Mouse (Mus musculus): Measurements from ENCODE around the gene Plk5. TPM values are rescaled to one million over a fixed set of nuclear protein-coding genes. Genes with fewer than 3 reads are reported as not detected.
A peak's percentile ranks its signal among the peaks of the same experiment; 100 is the strongest.

The Plk5 gene
- total and polyA plus RNA-seq, 3 experiments, result 0.50 to 2.7 (median 0.63) TPM

- no peaks in the 10 kb centered on the region for H3K27me3 ChIP-seq (ENCODE audit: control insufficient read depth, insufficient read depth, low read length)
- TF ChIP-seq POLR2A (IDR thresholded peaks at IDR 0.05; ENCODE audit: insufficient read depth, low read depth, low read length) (peak; percentile 73), EP300 (IDR thresholded peaks at IDR 0.05; ENCODE audit: insufficient read depth, low read depth, low read length) (no peak), CTCF (IDR thresholded peaks at IDR 0.05) (peak; percentile 99)
- peaks cover 5% of the 10 kb centered on the region; the same call in 1 of the 2 replicates for H3K4me1 ChIP-seq (ENCODE audit: control insufficient read depth, insufficient read depth, low read length)
- WGBS, result under 1% methylated on average over 42 of the region's 42 CpGs
- DNase-seq, result peak; percentile 88
- peak within 1 kb of the TSS; percentile 57 for H3K4me3 ChIP-seq
- H3K36me3 ChIP-seq (ENCODE audit: control insufficient read depth, insufficient read depth, low read length), result peaks cover 3% of the 10 kb centered on the region; the same call in 1 of the 2 replicates
- H3K79me2 ChIP-seq (replicated peaks; ENCODE audit: control insufficient read depth, insufficient read depth, low read length), result no peaks in the 10 kb centered on the region
- peak within 1 kb of the TSS; percentile 93 for H3K27ac ChIP-seq
- intact Hi-C loops (cut with DNase I), result loop anchor here (1.0 kb wide), 1 partner anchor 172 kb away; no protein-coding TSS in a partner anchor
- peak within 1 kb of the TSS; percentile 68 for H3K9ac ChIP-seq (ENCODE audit: low read depth, low read length)
These were observed 7.9 kb upstream of the Plk5 start, which contains the start of gene Adamtsl5 for GRCm38 (mm10) chr10:80348244-80348781. Gene Adamtsl5 (minus strand): TSS chr10:80348412.

GRCm38 (mm10) chr10:80348981-80349380, 7.3 kb upstream of the Plk5 start:
- TF ChIP-seq CTCF (IDR thresholded peaks at IDR 0.05) (no peak), EP300 (IDR thresholded peaks at IDR 0.05; ENCODE audit: insufficient read depth, low read depth, low read length) (no peak), POLR2A (IDR thresholded peaks at IDR 0.05; ENCODE audit: insufficient read depth, low read depth, low read length) (no peak)
- H3K4me3 ChIP-seq, result no peak overlapping the region
- no peak overlapping the region for H3K9ac ChIP-seq (ENCODE audit: low read depth, low read length)
- H3K36me3 ChIP-seq (ENCODE audit: control insufficient read depth, insufficient read depth, low read length), result peaks cover 3% of the 10 kb centered on the region; the same call in 1 of the 2 replicates
- no peaks in the 10 kb centered on the region for H3K79me2 ChIP-seq (replicated peaks; ENCODE audit: control insufficient read depth, insufficient read depth, low read length)
- intact Hi-C loops (cut with DNase I), result loop anchor here (1.0 kb wide), 1 partner anchor 173 kb away; no protein-coding TSS in a partner anchor
- WGBS, result 22% methylated on average over 26 of the region's 26 CpGs
- H3K27ac ChIP-seq, result peak overlapping the region; percentile 93
- peaks cover 4% of the 10 kb centered on the region; the same call in 1 of the 2 replicates for H3K4me1 ChIP-seq (ENCODE audit: control insufficient read depth, insufficient read depth, low read length)
- DNase-seq, result peak; percentile 53 to 57
- no peaks in the 10 kb centered on the region for H3K27me3 ChIP-seq (ENCODE audit: control insufficient read depth, insufficient read depth, low read length)

DNA sequence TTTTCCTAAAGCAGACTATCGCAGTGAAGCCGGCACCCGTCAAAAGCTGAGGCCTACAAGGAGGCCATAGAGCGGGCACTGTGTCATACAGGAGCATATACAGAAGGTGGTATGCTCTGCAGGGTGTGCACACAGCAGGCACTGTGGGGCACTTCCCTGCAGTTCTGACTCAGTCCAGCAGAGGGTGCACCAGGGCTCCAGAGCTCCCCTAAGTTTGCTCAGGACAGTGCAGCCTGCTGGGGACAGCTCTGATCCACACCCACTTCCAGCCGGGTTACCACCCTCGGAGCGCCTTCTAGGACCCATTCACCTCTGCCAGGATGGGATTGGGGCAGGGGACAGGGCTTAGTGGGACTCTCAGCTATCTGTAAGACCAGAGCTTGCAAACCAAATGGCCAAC, 6.0 kb upstream of the Plk5 start:
- Histone ChIP-seq H3K27ac (no peak overlapping the region), H3K4me1 (ENCODE audit: control insufficient read depth, insufficient read depth, low read length) (no peaks in the 10 kb centered on the region), H3K36me3 (ENCODE audit: control insufficient read depth, insufficient read depth, low read length) (no peaks in the 10 kb centered on the region), H3K27me3 (ENCODE audit: control insufficient read depth, insufficient read depth, low read length) (no peaks in the 10 kb centered on the region), H3K9ac (ENCODE audit: low read depth, low read length) (no peak overlapping the region), H3K4me3 (no peak overlapping the region), H3K79me2 (replicated peaks; ENCODE audit: control insufficient read depth, insufficient read depth, low read length) (no peaks in the 10 kb centered on the region)
- peak; percentile 83 to 92 for DNase-seq
- TF ChIP-seq CTCF (IDR thresholded peaks at IDR 0.05) (peak; percentile 98), POLR2A (IDR thresholded peaks at IDR 0.05; ENCODE audit: insufficient read depth, low read depth, low read length) (no peak), EP300 (IDR thresholded peaks at IDR 0.05; ENCODE audit: insufficient read depth, low read depth, low read length) (peak; percentile 56; the same call in 1 of the 2 replicates)
- WGBS, result 3% methylated on average over 7 of the region's 7 CpGs
- intact Hi-C loops (cut with DNase I), result loop anchor here (1.0 kb wide), 1 partner anchor 24 kb away; no protein-coding TSS in a partner anchor

- H3K27ac ChIP-seq, result no peak overlapping the region
- no peak overlapping the region for H3K9ac ChIP-seq (ENCODE audit: low read depth, low read length)
- TF ChIP-seq POLR2A (IDR thresholded peaks at IDR 0.05; ENCODE audit: insufficient read depth, low read depth, low read length) (no peak), CTCF (IDR thresholded peaks at IDR 0.05) (no peak), EP300 (IDR thresholded peaks at IDR 0.05; ENCODE audit: insufficient read depth, low read depth, low read length) (no peak)
- intact Hi-C loops (cut with DNase I), result no loop called here
- no peaks in the 10 kb centered on the region for H3K4me1 ChIP-seq (ENCODE audit: control insufficient read depth, insufficient read depth, low read length)
- H3K79me2 ChIP-seq (replicated peaks; ENCODE audit: control insufficient read depth, insufficient read depth, low read length), result no peaks in the 10 kb centered on the region
- peaks cover 7% of the 10 kb centered on the region for H3K27me3 ChIP-seq (ENCODE audit: control insufficient read depth, insufficient read depth, low read length)
- no peak overlapping the region for H3K4me3 ChIP-seq
- H3K36me3 ChIP-seq (ENCODE audit: control insufficient read depth, insufficient read depth, low read length), result no peaks in the 10 kb centered on the region
- 32% methylated on average over 11 of the region's 11 CpGs for WGBS
- no peak for DNase-seq
These were observed 4.4 kb upstream of the Plk5 start for GRCm38 (mm10) chr10:80351896-80352295.

DNA sequence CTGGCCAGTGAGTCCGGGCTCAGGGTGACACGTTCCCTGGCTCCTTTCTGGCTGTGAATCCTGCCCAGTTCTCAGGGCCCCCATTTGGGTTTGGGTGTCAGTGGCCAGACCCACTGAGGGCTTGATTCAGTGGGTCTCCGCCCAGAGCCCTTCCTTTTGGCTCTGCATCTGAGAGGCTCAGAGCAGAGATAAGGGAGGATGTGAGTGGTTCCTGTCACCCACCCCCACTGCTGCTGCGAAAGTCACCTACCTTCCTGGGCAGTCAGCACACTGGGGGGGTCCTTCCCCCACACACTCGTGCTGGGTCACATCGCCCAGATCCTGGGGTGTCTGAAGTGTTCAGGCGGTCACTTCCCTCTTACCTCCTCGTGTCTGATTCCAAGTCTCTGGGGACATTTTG, 3.5 kb upstream of the Plk5 start:
- Histone ChIP-seq H3K79me2 (replicated peaks; ENCODE audit: control insufficient read depth, insufficient read depth, low read length) (no peaks in the 10 kb centered on the region), H3K27me3 (ENCODE audit: control insufficient read depth, insufficient read depth, low read length) (peaks cover 15% of the 10 kb centered on the region), H3K36me3 (ENCODE audit: control insufficient read depth, insufficient read depth, low read length) (no peaks in the 10 kb centered on the region), H3K4me1 (ENCODE audit: control insufficient read depth, insufficient read depth, low read length) (no peaks in the 10 kb centered on the region), H3K9ac (ENCODE audit: low read depth, low read length) (no peak overlapping the region), H3K27ac (no peak overlapping the region), H3K4me3 (no peak overlapping the region)
- WGBS, result 42% methylated on average over 8 of the region's 8 CpGs
- DNase-seq, result no peak
- no peak for TF ChIP-seq CTCF (IDR thresholded peaks at IDR 0.05)
- TF ChIP-seq POLR2A (IDR thresholded peaks at IDR 0.05; ENCODE audit: insufficient read depth, low read depth, low read length), result no peak
- no peak for TF ChIP-seq EP300 (IDR thresholded peaks at IDR 0.05; ENCODE audit: insufficient read depth, low read depth, low read length)
- intact Hi-C loops (cut with DNase I), result no loop called here

GRCm38 (mm10) chr10:80355431-80355830, 828 bp upstream of the Plk5 start:
- 30% methylated on average over 9 of the region's 9 CpGs for WGBS
- no peaks in the 10 kb centered on the region for H3K4me1 ChIP-seq (ENCODE audit: control insufficient read depth, insufficient read depth, low read length)
- no peak overlapping the region for H3K4me3 ChIP-seq
- no peaks in the 10 kb centered on the region for H3K36me3 ChIP-seq (ENCODE audit: control insufficient read depth, insufficient read depth, low read length)
- H3K27ac ChIP-seq, result no peak overlapping the region
- TF ChIP-seq CTCF (IDR thresholded peaks at IDR 0.05), result no peak
- no peak for TF ChIP-seq EP300 (IDR thresholded peaks at IDR 0.05; ENCODE audit: insufficient read depth, low read depth, low read length)
- no peak for TF ChIP-seq POLR2A (IDR thresholded peaks at IDR 0.05; ENCODE audit: insufficient read depth, low read depth, low read length)
- no peaks in the 10 kb centered on the region for H3K79me2 ChIP-seq (replicated peaks; ENCODE audit: control insufficient read depth, insufficient read depth, low read length)
- peaks cover 17% of the 10 kb centered on the region for H3K27me3 ChIP-seq (ENCODE audit: control insufficient read depth, insufficient read depth, low read length)
- no peak for DNase-seq
- H3K9ac ChIP-seq (ENCODE audit: low read depth, low read length), result no peak overlapping the region
- intact Hi-C loops (cut with DNase I), result no loop called here

Data from heart, adult 2 months (tissue).